Mouse (Mus musculus): ENCODE measurements around the gene Midn. TPM values are rescaled to one million over a fixed set of nuclear protein-coding genes. Genes with fewer than 3 reads are reported as not detected.

The Midn gene
- polyA plus RNA-seq, 1 experiment from 2014 or later: 32.6 TPM

DNA sequence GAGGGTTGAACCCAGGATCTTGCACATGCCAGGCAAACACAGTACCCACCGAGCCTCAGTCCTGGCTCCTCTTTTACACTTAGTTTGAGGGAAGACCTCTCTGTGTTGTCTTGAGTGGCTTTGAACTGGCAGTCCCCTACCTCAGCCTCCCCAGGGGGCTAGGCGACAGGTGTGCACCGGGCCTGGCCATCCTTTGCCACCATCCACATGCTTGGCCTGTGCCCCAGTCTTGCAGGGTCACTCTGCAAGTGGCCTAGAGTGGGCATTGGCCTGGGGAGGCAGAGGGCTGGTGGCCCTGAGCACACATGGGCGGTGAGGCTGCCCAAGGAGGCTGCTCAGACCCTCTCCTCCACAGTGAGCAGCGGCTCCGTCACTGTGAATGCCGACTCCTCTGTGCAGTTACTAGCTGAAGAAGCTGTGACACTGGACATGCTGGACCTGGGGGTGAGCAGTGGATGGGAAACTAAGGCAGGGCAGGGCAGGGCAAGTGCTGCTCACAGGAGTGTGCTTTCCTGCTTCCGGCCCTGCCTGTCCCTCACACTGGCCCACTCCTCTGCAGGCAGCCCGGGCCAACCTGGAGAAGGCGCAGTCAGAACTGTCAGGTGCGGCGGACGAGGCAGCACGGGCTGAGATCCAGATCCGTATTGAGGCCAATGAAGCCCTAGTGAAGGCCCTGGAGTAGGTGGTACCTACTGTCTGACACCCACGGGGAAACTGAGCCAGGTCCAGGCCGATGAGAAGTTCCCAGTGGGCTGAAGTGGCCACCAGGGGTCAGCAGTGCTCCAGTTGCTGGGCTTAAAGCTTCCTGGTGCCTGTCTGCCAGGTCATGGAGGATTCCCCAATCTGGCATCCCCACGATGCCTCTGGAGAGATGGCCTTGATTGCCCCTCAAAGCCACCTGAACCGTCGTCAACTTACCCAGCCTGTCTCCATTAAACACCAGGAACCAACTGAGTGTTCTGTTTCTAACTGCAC, 2.9 kb upstream of the Midn start:
- no peak overlapping the region for H3K4me2 ChIP-seq
- peaks cover 38% of the 10 kb centered on the region for H3K36me3 ChIP-seq (ENCODE audit: insufficient read depth)
- H3K27me3 ChIP-seq (ENCODE audit: insufficient read depth, low read length): no peaks in the 10 kb centered on the region
- WGBS: 73% methylated on average over 20 of the region's 20 CpGs
- H3K4me1 ChIP-seq (ENCODE audit: insufficient read depth): 0 out of 2 replicates have a peak, but pooled peaks cover 4% of the 10 kb centered on the region
- no peak overlapping the region for H3K4me3 ChIP-seq (ENCODE audit: low read depth, low read length)
- no peak overlapping the region for H3K9ac ChIP-seq
- DNase-seq: peak; percentile 86
- peak; percentile 90 for TF ChIP-seq CTCF (IDR thresholded peaks at IDR 0.05; ENCODE audit: low read depth)
- H3K27ac ChIP-seq (ENCODE audit: low read depth): 0 out of 2 replicates have a peak overlapping the region, but pooled peaks have one; percentile 12
- no peak for ATAC-seq (ENCODE audit: insufficient read depth)
- H3K9me3 ChIP-seq (ENCODE audit: low read depth, low read length): no peaks in the 10 kb centered on the region

DNA sequence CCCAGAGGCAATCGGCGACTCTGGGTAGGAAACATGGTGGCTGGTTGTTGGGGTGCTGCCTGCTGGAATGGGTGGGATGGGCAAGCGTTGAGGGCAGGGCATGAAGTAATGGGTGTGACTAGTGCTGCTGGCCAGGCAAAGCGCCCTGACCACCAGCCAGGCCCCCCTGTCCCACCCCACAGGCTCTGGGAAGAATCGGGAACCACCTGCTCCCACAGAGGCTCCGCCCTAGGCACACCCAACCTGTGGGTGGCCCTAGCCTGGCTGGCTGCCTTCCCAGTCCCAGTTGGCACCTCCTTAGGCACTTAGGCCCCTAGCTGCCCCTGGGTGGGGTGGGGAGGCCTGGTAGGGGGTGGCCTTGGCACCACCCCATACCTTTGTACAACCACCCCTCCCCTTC, 2.2 kb upstream of the Midn start:
- H3K9me3 ChIP-seq (ENCODE audit: low read depth, low read length): no peaks in the 10 kb centered on the region
- no peak overlapping the region for H3K9ac ChIP-seq
- TF ChIP-seq CTCF (IDR thresholded peaks at IDR 0.05; ENCODE audit: low read depth): no peak
- 0 out of 2 replicates have a peak, but pooled peaks cover 4% of the 10 kb centered on the region for H3K4me1 ChIP-seq (ENCODE audit: insufficient read depth)
- 0 out of 2 replicates have a peak overlapping the region, but pooled peaks have one; percentile 18 for H3K27ac ChIP-seq (ENCODE audit: low read depth)
- ATAC-seq (ENCODE audit: insufficient read depth) (no peak), DNase-seq (no peak)
- 0 out of 2 replicates have a peak overlapping the region, but pooled peaks have one; percentile 7 for H3K4me2 ChIP-seq
- peaks cover 45% of the 10 kb centered on the region for H3K36me3 ChIP-seq (ENCODE audit: insufficient read depth)
- 81% methylated on average over 6 of the region's 6 CpGs for WGBS
- no peaks in the 10 kb centered on the region for H3K27me3 ChIP-seq (ENCODE audit: insufficient read depth, low read length)
- H3K4me3 ChIP-seq (ENCODE audit: low read depth, low read length): no peak overlapping the region

DNA sequence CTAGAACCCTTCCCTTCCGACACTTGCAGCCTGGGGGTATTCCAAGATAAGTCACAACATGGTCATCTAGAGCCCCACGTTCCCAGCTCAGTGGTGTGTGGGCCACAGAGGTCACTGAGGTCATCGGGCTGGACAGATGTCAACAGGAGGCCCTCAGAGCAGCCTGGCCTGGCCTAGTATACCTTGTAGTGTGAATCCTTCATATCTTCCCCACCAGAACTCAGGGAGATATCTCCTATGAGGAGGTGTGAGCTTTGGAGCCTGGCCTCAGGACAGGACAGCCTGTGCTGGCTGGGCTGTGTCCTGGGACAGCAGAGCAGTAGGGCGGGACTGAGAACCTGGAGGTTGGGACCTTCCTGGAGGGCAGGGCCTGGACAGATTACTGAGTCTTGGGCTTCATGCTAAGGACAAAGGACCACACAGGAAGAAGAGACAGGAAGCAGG, 1.5 kb upstream of the Midn start:
- no peak for ATAC-seq (ENCODE audit: insufficient read depth)
- 0 out of 2 replicates have a peak overlapping the region, but pooled peaks have one; percentile 16 for H3K27ac ChIP-seq (ENCODE audit: low read depth)
- no peak for TF ChIP-seq CTCF (IDR thresholded peaks at IDR 0.05; ENCODE audit: low read depth)
- H3K9ac ChIP-seq: 0 out of 2 replicates have a peak overlapping the region, but pooled peaks have one; percentile 4
- no peak overlapping the region for H3K4me3 ChIP-seq (ENCODE audit: low read depth, low read length)
- peaks cover 51% of the 10 kb centered on the region for H3K36me3 ChIP-seq (ENCODE audit: insufficient read depth)
- H3K4me1 ChIP-seq (ENCODE audit: insufficient read depth): 0 out of 2 replicates have a peak, but pooled peaks cover 4% of the 10 kb centered on the region
- 0 out of 2 replicates have a peak overlapping the region, but pooled peaks have one; percentile 1 for H3K4me2 ChIP-seq
- H3K27me3 ChIP-seq (ENCODE audit: insufficient read depth, low read length): no peaks in the 10 kb centered on the region
- no peaks in the 10 kb centered on the region for H3K9me3 ChIP-seq (ENCODE audit: low read depth, low read length)
- DNase-seq: no peak
- WGBS: 72% methylated on average over 4 of the region's 4 CpGs

GRCm38 (mm10) chr10:80147146-80147718, 840 bp upstream of the Midn start:
- peak overlapping the region; percentile 63 for H3K4me2 ChIP-seq
- DNase-seq (no peak), ATAC-seq (ENCODE audit: insufficient read depth) (no peak)
- H3K9ac ChIP-seq: peak overlapping the region; percentile 96
- H3K4me3 ChIP-seq (ENCODE audit: low read depth, low read length): peak overlapping the region; percentile 99
- 0 out of 2 replicates have a peak, but pooled peaks cover 4% of the 10 kb centered on the region for H3K4me1 ChIP-seq (ENCODE audit: insufficient read depth)
- H3K27ac ChIP-seq (ENCODE audit: low read depth): peak overlapping the region; percentile 100
- no peak for TF ChIP-seq CTCF (IDR thresholded peaks at IDR 0.05; ENCODE audit: low read depth)
- H3K9me3 ChIP-seq (ENCODE audit: low read depth, low read length): no peaks in the 10 kb centered on the region
- H3K36me3 ChIP-seq (ENCODE audit: insufficient read depth): peaks cover 58% of the 10 kb centered on the region
- WGBS: 62% methylated on average over 5 of the region's 5 CpGs
- no peaks in the 10 kb centered on the region for H3K27me3 ChIP-seq (ENCODE audit: insufficient read depth, low read length)

GRCm38 (mm10) chr10:80148610-80149290, 678 bp downstream of the Midn start:
- peak; percentile 97 for DNase-seq
- H3K27ac ChIP-seq (ENCODE audit: low read depth): peak overlapping the region; percentile 100
- WGBS: under 1% methylated on average over 57 of the region's 57 CpGs
- H3K9me3 ChIP-seq (ENCODE audit: low read depth, low read length): no peaks in the 10 kb centered on the region
- H3K36me3 ChIP-seq (ENCODE audit: insufficient read depth): peaks cover 68% of the 10 kb centered on the region
- TF ChIP-seq CTCF (IDR thresholded peaks at IDR 0.05; ENCODE audit: low read depth): peak; percentile 52
- peak overlapping the region; percentile 99 for H3K4me3 ChIP-seq (ENCODE audit: low read depth, low read length)
- H3K4me1 ChIP-seq (ENCODE audit: insufficient read depth): peaks cover 10% of the 10 kb centered on the region; the same call in 1 of the 2 replicates
- H3K4me2 ChIP-seq: peak overlapping the region; percentile 63
- peak overlapping the region; percentile 96 for H3K9ac ChIP-seq
- peak; percentile 51 for ATAC-seq (ENCODE audit: insufficient read depth)
- H3K27me3 ChIP-seq (ENCODE audit: insufficient read depth, low read length): no peaks in the 10 kb centered on the region

GRCm38 (mm10) chr10:80149291-80150225, 1.5 kb downstream of the Midn start:
- Histone ChIP-seq H3K9ac (peak overlapping the region; percentile 99), H3K27ac (ENCODE audit: low read depth) (peak overlapping the region; percentile 100), H3K27me3 (ENCODE audit: insufficient read depth, low read length) (no peaks in the 10 kb centered on the region), H3K4me3 (ENCODE audit: low read depth, low read length) (peak overlapping the region; percentile 99), H3K36me3 (ENCODE audit: insufficient read depth) (peaks cover 69% of the 10 kb centered on the region), H3K4me1 (ENCODE audit: insufficient read depth) (peaks cover 10% of the 10 kb centered on the region; the same call in 1 of the 2 replicates), H3K4me2 (peak overlapping the region; percentile 100), H3K9me3 (ENCODE audit: low read depth, low read length) (no peaks in the 10 kb centered on the region)
- under 1% methylated on average over 88 of the region's 88 CpGs for WGBS
- ATAC-seq (ENCODE audit: insufficient read depth): peak; percentile 79
- peak; percentile 99 for DNase-seq
- no peak for TF ChIP-seq CTCF (IDR thresholded peaks at IDR 0.05; ENCODE audit: low read depth)
